Mouse (Mus musculus): ENCODE results near the gene Tatdn2.

DNA sequence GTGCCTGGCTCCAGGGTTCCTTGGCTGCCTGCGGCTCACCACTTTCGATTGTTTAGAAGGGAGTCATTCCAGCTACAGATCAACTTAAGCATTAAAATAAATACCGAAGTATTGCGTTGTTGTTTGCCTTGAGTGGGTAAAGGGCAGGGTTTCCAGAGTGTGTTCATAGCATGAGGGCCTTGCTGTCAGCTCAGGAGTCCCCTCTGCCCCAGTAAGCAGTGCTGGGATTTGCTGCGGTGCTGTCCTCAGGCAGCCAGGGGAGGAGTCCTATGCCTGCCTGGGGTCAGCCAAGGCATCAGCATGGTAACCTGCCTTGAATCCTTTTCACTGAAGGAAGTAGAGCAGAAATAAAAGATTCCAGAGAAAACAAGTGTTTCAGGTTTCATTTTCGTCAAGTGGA is 40.0 kb upstream of the Tatdn2 start:
- TF ChIP-seq POLR2A (IDR thresholded peaks at IDR 0.05; ENCODE audit: borderline replicate concordance, extremely low read depth, insufficient read depth, insufficient read length, poor library complexity, severe bottlenecking) (no peak), CTCF (IDR thresholded peaks at IDR 0.05; ENCODE audit: borderline replicate concordance, extremely low read depth, insufficient read depth, insufficient read length) (no peak)

All from brain, embryonic 14.5 days (tissue).